Mouse (Mus musculus) liver, postnatal 0 days (tissue): ENCODE data around the gene Txnl4b. TPM values are rescaled to one million over a fixed set of nuclear protein-coding genes. Genes with fewer than 3 reads are reported as not detected.
A peak's percentile ranks its signal among the peaks of the same experiment; 100 is the strongest.

Experiments
- ATAC-seq: fragments of 200-750 bp; cut with Nextera tagmentation; 2 replicates; pipeline ENCODE4 v1.8.0; 2017; ENCODE audit warnings: mild to moderate bottlenecking, moderate library complexity
- DNase-seq: peaks from one replicate; pipeline ENCODE4 v3.0.0-alpha.2; 2016
- H3K27ac ChIP-seq: fragments of 300-500 bp; sonication (generic); 2 replicates; pipeline ENCODE4 v1.5.1; 2014; ENCODE audit warnings: antibody characterized with exemption, moderate library complexity, mild to moderate bottlenecking, low read depth
- H3K27me3 ChIP-seq: fragments of 300-500 bp; sonication (generic); 2 replicates; pipeline ENCODE4 v1.6.1; 2014; ENCODE audit warnings: low read length, control low read depth, mixed read lengths; ENCODE audit not compliant: insufficient read depth
- H3K36me3 ChIP-seq: fragments of 300-500 bp; sonication (generic); replicated peaks from 2 replicates; pipeline ENCODE4 v1.6.1; 2014; ENCODE audit warnings: mild to moderate bottlenecking, control low read depth, low read length, moderate library complexity, mixed read lengths; ENCODE audit not compliant: insufficient read depth
- H3K4me1 ChIP-seq: fragments of 300-500 bp; sonication (generic); 2 replicates; pipeline ENCODE4 v1.6.1; 2014; ENCODE audit warnings: antibody characterized with exemption, mild to moderate bottlenecking, control low read depth; ENCODE audit not compliant: insufficient read depth
- H3K4me2 ChIP-seq: fragments of 300-500 bp; sonication (generic); 2 replicates; pipeline ENCODE4 v1.6.1; 2014; ENCODE audit warnings: low read depth, mild to moderate bottlenecking, low read length, moderate library complexity, mixed read lengths
- H3K4me3 ChIP-seq: fragments of 300-500 bp; sonication (generic); 2 replicates; pipeline ENCODE4 v1.5.1; 2014; ENCODE audit warnings: low read depth, low read length
- H3K9ac ChIP-seq: fragments of 300-500 bp; sonication (generic); replicated peaks from 2 replicates; pipeline ENCODE4 v1.6.1; 2014; ENCODE audit warnings: mild to moderate bottlenecking, moderate library complexity
- H3K9me3 ChIP-seq: fragments of 300-500 bp; sonication (generic); 2 replicates; pipeline ENCODE4 v1.6.1; 2016; ENCODE audit warnings: mild to moderate bottlenecking, control low read depth, low read length, mixed read lengths
- CTCF ChIP-seq: sonication (generic); IDR thresholded peaks from 2 replicates; pipeline ENCODE4 v1.5.1; 2016; ENCODE audit warnings: antibody characterized with exemption, low read depth
- EP300 ChIP-seq: IDR thresholded peaks from 2 replicates; pipeline ENCODE4 v1.6.1; 2016; ENCODE audit warnings: antibody characterized with exemption, low read depth, mild to moderate bottlenecking
- WGBS: fragments of 180-500 bp; shearing (Covaris S2); extraction: QIAGEN DNeasy Blood & Tissue Kit; methylation state at CpG from one replicate; pipeline ENCODE4 v1.1.7; 2014; ENCODE audit not compliant: insufficient replicate concordance; 5-methylcytosine and 5-hydroxymethylcytosine counted together
- polyA plus RNA-seq: library from polyadenylated mRNA; unstranded; fragments of >200 nt; fragmentation: Nextera tagmentation; extraction: Ambion mirVana; gene quantifications from 2 replicates; pipeline ENCODE4 v1.2.1, GENCODE M21; 2015

The Txnl4b gene
- polyA plus RNA-seq, 1 experiment from 2014 or later = 11.4 TPM

DNA sequence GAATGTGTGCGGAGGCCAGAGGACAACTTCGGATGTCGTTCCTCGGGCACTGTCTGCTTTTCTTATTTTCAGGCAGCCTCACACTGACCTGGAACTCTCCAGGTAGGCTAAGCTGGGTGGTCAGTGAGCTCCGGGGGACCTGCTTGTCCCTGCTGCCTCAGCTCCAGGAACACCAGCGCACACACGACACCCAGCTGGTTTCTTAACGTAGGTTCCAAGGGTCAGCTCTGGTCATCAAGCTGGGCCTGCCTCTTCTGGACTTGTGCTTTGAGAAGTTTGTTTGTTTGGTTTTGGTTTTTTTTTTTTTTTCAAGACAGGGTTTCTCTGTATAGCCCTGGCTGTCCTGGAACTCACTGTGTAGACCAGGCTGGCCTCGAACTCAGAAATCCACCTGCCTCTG lies 25.2 kb downstream of the Txnl4b start:
- DNase-seq (no peak), ATAC-seq (no peak)
- TF ChIP-seq EP300 (no peak), CTCF (no peak)
- Histone ChIP-seq H3K27me3 (no peaks in the 10 kb centered on the region), H3K36me3 (peaks cover 13% of the 10 kb centered on the region), H3K4me2 (0 out of 2 replicates have a peak overlapping the region, but pooled peaks have one; percentile 44), H3K9me3 (no peaks in the 10 kb centered on the region), H3K9ac (no peak overlapping the region), H3K4me1 (peaks cover 11% of the 10 kb centered on the region; the same call in 1 of the 2 replicates), H3K27ac (no peak overlapping the region; the same call in 1 of the 2 replicates), H3K4me3 (no peak overlapping the region)
- WGBS = 89% methylated on average over 9 of the region's 9 CpGs

DNA sequence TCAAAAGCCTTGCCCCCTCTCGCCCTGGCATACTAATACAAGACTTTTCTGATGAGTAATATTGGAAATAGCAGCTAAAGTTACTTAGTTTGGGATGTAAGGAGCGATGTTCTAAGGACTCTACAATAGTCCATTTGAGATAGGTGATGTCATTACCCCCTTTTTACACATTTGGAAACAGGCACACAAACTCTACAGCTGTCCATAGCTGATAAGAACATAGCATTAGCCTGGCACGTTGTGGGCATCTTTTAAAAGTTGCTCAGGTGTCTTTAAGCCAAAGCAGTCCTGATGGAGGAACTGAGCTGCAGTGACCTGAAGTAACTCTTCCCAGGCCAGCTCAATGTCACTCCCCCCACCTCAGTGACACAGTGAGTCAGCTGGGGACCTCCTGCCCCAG lies 25.7 kb downstream of the Txnl4b start:
- WGBS = 63% methylated on average over 3 of the region's 3 CpGs
- peak overlapping the region; percentile 48; the same call in 1 of the 2 replicates for H3K9ac ChIP-seq

DNA sequence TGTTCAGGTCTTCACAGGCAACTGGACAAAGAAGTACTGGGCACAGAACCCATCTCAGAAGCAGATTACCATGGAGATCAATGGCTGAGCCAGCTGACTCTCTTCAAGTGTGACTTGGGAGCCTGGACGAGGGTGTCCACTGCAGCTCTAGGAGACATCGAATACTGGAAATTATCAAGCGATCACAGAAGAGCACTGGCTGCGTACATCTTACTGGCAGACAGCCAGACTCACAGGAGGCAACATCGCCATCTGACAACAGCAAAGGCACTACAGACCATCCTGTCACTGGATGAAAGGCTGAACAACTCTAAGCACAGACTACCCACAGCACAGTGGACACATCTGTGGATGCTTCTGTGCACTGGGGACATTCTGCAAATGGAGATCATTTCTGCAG lies 26.5 kb downstream of the Txnl4b start:
- peak overlapping the region; percentile 60 for H3K27ac ChIP-seq
- H3K4me3 ChIP-seq = no peak overlapping the region
- TF ChIP-seq EP300 = no peak
- no peak for TF ChIP-seq CTCF
- DNase-seq (no peak), ATAC-seq (peak; percentile 40)
- peaks cover 13% of the 10 kb centered on the region for H3K36me3 ChIP-seq
- H3K4me1 ChIP-seq = peaks cover 7% of the 10 kb centered on the region; the same call in 1 of the 2 replicates
- H3K4me2 ChIP-seq = peak overlapping the region; percentile 44
- WGBS = 48% methylated on average over 5 of the region's 5 CpGs
- H3K9me3 ChIP-seq = no peaks in the 10 kb centered on the region
- 0 out of 2 replicates have a peak overlapping the region, but pooled peaks have one; percentile 16 for H3K9ac ChIP-seq
- H3K27me3 ChIP-seq = no peaks in the 10 kb centered on the region

More for the DNA sequence above, 25.7 kb downstream of the Txnl4b start:
- Histone ChIP-seq H3K4me1 (peaks cover 7% of the 10 kb centered on the region; the same call in 1 of the 2 replicates), H3K4me2 (peak overlapping the region; percentile 44), H3K36me3 (peaks cover 13% of the 10 kb centered on the region), H3K27ac (peak overlapping the region; percentile 60), H3K9me3 (no peaks in the 10 kb centered on the region), H3K27me3 (no peaks in the 10 kb centered on the region), H3K4me3 (no peak overlapping the region)
- ATAC-seq = peak; percentile 51
- DNase-seq = no peak
- TF ChIP-seq CTCF (no peak), EP300 (peak; percentile 82)

DNA sequence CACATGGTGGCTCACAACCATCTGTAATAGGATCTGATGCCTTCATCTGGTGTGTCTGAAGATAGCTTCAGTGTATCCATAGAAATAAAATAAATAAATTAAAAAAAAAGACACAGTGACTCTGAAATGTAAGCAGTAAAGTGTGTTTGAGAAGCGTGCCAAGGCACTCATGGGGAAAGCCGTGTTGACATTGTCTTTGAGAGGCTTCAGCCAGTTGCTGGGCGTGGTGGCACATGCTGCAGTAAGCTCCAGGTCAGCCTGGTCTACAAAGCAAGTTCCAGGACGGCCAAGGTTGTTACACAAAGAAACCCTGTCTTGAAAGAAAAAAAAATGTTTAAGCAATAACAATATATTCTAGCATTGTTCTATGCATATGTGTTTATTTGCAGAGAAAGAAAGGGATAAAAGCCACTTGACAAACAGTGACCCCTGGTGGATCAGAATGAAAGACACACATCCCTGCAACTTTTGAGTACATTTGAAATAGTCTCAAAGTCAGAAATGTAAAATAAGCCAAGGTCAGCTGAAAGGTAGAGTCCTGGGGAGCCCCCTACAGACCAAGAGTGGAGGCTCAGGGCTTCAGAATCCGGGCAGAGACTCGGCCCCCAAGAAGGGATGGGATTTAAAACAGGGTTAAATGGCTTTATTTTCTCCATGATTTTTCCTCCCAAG lies 27.6 kb downstream of the Txnl4b start:
- peaks cover 13% of the 10 kb centered on the region for H3K36me3 ChIP-seq
- DNase-seq (peak; percentile 34), ATAC-seq (peak; percentile 35; the same call in 1 of the 2 replicates)
- H3K27me3 ChIP-seq = no peaks in the 10 kb centered on the region
- TF ChIP-seq EP300 (no peak), CTCF (peak; percentile 76)
- no peaks in the 10 kb centered on the region for H3K9me3 ChIP-seq
- H3K9ac ChIP-seq = no peak overlapping the region
- 63% methylated on average over 6 of the region's 6 CpGs for WGBS
- H3K4me3 ChIP-seq = no peak overlapping the region
- peaks cover 7% of the 10 kb centered on the region; the same call in 1 of the 2 replicates for H3K4me1 ChIP-seq
- H3K27ac ChIP-seq = no peak overlapping the region
- no peak overlapping the region for H3K4me2 ChIP-seq

DNA sequence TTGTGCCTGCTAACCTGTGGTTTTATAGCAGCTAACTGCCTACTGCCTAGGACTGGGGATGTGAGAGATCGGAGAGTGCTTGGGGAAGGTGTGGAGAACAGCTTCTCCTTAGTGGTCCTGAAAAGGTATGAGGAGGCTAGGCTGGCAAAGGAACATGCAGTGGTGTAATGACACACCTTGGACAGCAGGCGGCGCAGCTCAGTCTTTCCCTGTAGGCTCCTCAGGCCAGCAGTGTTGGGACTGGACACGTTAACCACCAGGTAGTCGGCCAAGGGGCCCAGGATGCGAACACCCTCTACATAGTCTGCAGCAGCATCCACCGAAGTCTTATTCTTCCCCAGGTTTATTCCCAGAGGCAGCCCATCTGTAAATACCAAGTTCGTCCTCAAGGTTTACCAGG lies 30.2 kb downstream of the Txnl4b start:
- Histone ChIP-seq H3K27ac (no peak overlapping the region), H3K4me1 (peaks cover 7% of the 10 kb centered on the region; the same call in 1 of the 2 replicates), H3K9ac (no peak overlapping the region), H3K9me3 (no peaks in the 10 kb centered on the region), H3K27me3 (no peaks in the 10 kb centered on the region), H3K36me3 (peaks cover 19% of the 10 kb centered on the region), H3K4me3 (no peak overlapping the region), H3K4me2 (no peak overlapping the region)
- ATAC-seq = peak; percentile 37; the same call in 1 of the 2 replicates
- TF ChIP-seq CTCF = peak; percentile 95
- no peak for TF ChIP-seq EP300
- WGBS = 43% methylated on average over 8 of the region's 8 CpGs
- DNase-seq = peak; percentile 82

DNA sequence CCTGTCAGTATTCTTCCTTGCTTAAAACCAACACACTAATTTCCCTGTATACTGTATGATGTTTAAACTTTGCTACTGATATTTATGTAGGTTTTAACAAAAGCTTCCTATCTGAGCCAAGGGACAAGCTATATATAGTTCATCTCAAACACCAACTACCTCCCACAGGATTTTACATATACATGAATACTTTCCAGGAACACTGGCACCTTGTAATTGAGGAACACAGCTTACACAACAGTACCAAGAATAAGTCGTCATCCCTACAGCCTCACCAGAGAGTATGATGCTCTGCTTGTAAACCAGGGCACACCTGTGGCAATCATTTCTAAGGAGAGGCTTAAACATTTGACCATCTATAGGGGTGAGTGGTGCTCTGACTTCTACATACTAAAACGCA lies 41.0 kb downstream of the Txnl4b start:
- TF ChIP-seq CTCF = no peak
- no peak for TF ChIP-seq EP300
- H3K4me2 ChIP-seq = no peak overlapping the region
- H3K4me3 ChIP-seq = no peak overlapping the region
- no peak for DNase-seq
- H3K4me1 ChIP-seq = peaks cover 18% of the 10 kb centered on the region
- peaks cover 23% of the 10 kb centered on the region for H3K36me3 ChIP-seq
- H3K9me3 ChIP-seq = no peaks in the 10 kb centered on the region
- H3K27ac ChIP-seq = no peak overlapping the region
- H3K9ac ChIP-seq = no peak overlapping the region
- WGBS = 70% methylated on average over 2 of the region's 2 CpGs
- no peak for ATAC-seq
- H3K27me3 ChIP-seq = no peaks in the 10 kb centered on the region
